Mouse (Mus musculus) E14TG2a.4 (cell line): Measurements from ENCODE around the gene Ahsa1.

Experiments
- CTCF ChIP-seq: conservative IDR thresholded peaks from 2 replicates; pipeline ENCODE4 v1.5.1; 2014; ENCODE audit warnings: low read length
- POU5F1 ChIP-seq: IDR thresholded peaks from 2 replicates; pipeline ENCODE4 v1.6.1; 2014; ENCODE audit warnings: low read length, borderline replicate concordance

- TF ChIP-seq CTCF (no peak), POU5F1 (no peak)
These were observed 835 bp upstream of the Ahsa1 start for GRCm38 (mm10) chr12:87265444-87265843.
